Mouse (Mus musculus): Measurements from ENCODE around the gene Igf1. TPM values are rescaled to one million over a fixed set of nuclear protein-coding genes. Genes with fewer than 3 reads are reported as not detected.

Igf1 gene
- polyA plus RNA-seq, 1 experiment = 21.7 TPM

GRCm38 (mm10) chr10:87855423-87856122 lies 2.5 kb upstream of the Igf1 start:
- Histone ChIP-seq H3K27ac (ENCODE audit: control insufficient read depth, insufficient read depth, low read depth, low read length, poor library complexity) (no peak overlapping the region), H3K4me3 (replicated peaks; ENCODE audit: control insufficient read depth, low read depth, low read length) (no peak overlapping the region), H3K4me1 (ENCODE audit: control insufficient read depth, insufficient read depth, low read length) (no peaks in the 10 kb centered on the region; the same call in 1 of the 2 replicates)
- no peak for TF ChIP-seq CTCF (IDR thresholded peaks at IDR 0.05; ENCODE audit: control insufficient read depth, insufficient read depth, low read length)
- 45% methylated on average over 13 of the region's 13 CpGs for WGBS

DNA sequence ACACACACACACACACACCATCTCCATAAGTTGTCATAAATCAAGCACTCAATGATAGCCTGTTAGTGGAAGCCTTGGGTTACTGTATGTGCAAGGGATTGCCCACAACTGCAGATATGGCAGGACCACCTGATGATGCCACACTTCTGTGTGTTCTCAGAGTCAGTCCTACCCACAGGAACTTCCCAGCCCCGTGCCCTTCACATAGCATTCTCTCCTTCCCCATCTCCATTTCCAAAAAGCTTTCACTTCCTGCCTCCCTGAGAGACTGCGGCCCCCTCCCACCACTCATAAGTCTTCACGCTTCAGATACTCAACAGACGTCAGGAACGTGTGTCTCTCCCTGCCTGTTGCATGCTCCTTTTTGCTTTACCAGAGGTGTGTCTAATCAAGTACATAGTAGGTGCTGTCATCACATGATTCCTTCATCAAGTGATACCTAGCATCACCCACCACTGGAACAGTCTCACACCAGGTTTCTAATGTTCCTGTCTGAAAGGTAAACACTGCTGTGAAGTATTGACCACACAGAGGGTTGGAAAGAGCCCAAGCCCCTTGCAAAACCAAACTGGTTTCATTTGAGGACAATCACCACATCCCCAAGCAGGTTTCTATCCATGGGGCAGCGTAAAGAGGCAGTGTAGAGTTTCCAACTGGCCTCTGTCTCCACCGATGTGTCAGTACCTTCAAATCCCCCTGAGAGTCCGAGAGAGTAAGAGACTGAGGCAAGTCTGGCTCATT lies 680 bp upstream of the Igf1 start:
- 41% methylated on average over 8 of the region's 8 CpGs for WGBS
- H3K4me1 ChIP-seq (ENCODE audit: control insufficient read depth, insufficient read depth, low read length) = no peaks in the 10 kb centered on the region; the same call in 1 of the 2 replicates
- no peak overlapping the region for H3K27ac ChIP-seq (ENCODE audit: control insufficient read depth, insufficient read depth, low read depth, low read length, poor library complexity)
- no peak overlapping the region for H3K4me3 ChIP-seq (replicated peaks; ENCODE audit: control insufficient read depth, low read depth, low read length)
- TF ChIP-seq POLR2A (IDR thresholded peaks at IDR 0.05; ENCODE audit: borderline replicate concordance, control insufficient read depth, low read depth, low read length) (no peak), CTCF (IDR thresholded peaks at IDR 0.05; ENCODE audit: control insufficient read depth, insufficient read depth, low read length) (no peak)

DNA sequence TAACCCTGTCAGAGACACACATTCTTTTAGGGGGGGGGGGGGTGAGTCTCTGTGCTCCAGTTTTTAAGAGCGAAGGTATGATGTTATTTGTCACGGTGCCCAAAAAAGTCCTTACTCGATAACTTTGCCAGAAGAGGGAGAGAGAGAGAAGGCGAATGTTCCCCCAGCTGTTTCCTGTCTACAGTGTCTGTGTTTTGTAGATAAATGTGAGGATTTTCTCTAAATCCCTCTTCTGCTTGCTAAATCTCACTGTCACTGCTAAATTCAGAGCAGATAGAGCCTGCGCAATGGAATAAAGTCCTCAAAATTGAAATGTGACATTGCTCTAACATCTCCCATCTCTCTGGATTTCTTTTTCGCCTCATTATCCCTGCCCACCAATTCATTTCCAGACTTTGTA lies 874 bp downstream of the Igf1 start:
- no peak overlapping the region for H3K4me3 ChIP-seq (replicated peaks; ENCODE audit: control insufficient read depth, low read depth, low read length)
- TF ChIP-seq CTCF (IDR thresholded peaks at IDR 0.05; ENCODE audit: control insufficient read depth, insufficient read depth, low read length) (no peak), POLR2A (IDR thresholded peaks at IDR 0.05; ENCODE audit: borderline replicate concordance, control insufficient read depth, low read depth, low read length) (no peak)
- H3K4me1 ChIP-seq (ENCODE audit: control insufficient read depth, insufficient read depth, low read length) = no peaks in the 10 kb centered on the region; the same call in 1 of the 2 replicates
- 1% methylated on average over 6 of the region's 6 CpGs for WGBS
- H3K27ac ChIP-seq (ENCODE audit: control insufficient read depth, insufficient read depth, low read depth, low read length, poor library complexity) = no peak overlapping the region

- under 1% methylated on average over 10 of the region's 10 CpGs for WGBS
- Histone ChIP-seq H3K27ac (ENCODE audit: control insufficient read depth, insufficient read depth, low read depth, low read length, poor library complexity) (no peak overlapping the region), H3K4me3 (replicated peaks; ENCODE audit: control insufficient read depth, low read depth, low read length) (no peak overlapping the region), H3K4me1 (ENCODE audit: control insufficient read depth, insufficient read depth, low read length) (no peaks in the 10 kb centered on the region; the same call in 1 of the 2 replicates)
- TF ChIP-seq POLR2A (IDR thresholded peaks at IDR 0.05; ENCODE audit: borderline replicate concordance, control insufficient read depth, low read depth, low read length) = no peak
- TF ChIP-seq CTCF (IDR thresholded peaks at IDR 0.05; ENCODE audit: control insufficient read depth, insufficient read depth, low read length) = no peak
Observed at GRCm38 (mm10) chr10:87859453-87859852, 1.4 kb downstream of the Igf1 start.

DNA sequence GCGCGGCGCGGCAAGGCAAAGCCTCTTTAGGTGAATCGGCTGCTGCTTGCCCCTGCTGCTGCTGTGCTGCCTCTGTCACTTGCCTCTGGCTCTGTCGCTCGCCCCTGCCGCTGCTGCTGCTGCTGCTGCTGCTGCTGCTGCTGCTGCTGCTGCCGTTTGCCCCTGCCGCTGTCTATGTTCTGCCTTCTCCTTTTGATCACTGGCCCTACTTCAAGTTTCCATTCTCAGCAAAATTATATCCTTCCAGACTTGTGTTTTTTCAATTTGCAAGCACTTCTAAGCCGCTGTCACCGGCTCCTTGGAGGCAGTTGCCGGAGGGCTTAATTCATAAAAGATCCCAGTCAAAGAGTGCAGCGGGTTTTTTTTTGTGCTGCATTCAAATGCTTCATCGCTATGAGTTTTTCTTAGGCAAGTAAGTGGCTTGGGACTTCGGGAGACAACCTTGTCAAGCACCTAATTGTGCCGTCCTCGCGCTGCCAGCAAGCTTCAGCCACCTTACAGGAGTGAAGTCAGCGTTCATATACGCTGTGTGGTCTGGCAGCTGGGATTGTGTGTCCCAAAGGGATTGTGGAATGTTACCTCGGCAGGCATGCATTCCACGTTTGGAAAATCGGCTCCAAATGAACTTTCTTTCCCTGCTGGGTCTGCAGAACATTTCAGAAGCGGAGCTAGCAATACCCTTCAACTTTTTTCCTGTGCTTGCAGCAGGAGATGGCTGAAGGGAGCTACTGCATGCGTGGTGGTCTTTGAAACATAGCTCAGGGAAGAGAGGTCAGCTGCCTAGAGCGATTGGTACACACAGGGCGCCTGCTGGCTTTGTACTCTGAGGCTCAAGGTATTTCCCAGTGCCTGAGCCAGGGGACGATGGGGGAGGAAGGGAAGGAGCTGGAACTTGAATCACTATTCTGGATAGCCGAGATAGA lies 2.4 kb downstream of the Igf1 start:
- H3K27ac ChIP-seq (ENCODE audit: control insufficient read depth, insufficient read depth, low read depth, low read length, poor library complexity) = peak overlapping the region; percentile 34; the same call in 1 of the 2 replicates
- 9% methylated on average over 30 of the region's 30 CpGs for WGBS
- peak overlapping the region; percentile 17 for H3K4me3 ChIP-seq (replicated peaks; ENCODE audit: control insufficient read depth, low read depth, low read length)
- no peaks in the 10 kb centered on the region; the same call in 1 of the 2 replicates for H3K4me1 ChIP-seq (ENCODE audit: control insufficient read depth, insufficient read depth, low read length)
- TF ChIP-seq CTCF (IDR thresholded peaks at IDR 0.05; ENCODE audit: control insufficient read depth, insufficient read depth, low read length) (no peak), POLR2A (IDR thresholded peaks at IDR 0.05; ENCODE audit: borderline replicate concordance, control insufficient read depth, low read depth, low read length) (no peak)

DNA sequence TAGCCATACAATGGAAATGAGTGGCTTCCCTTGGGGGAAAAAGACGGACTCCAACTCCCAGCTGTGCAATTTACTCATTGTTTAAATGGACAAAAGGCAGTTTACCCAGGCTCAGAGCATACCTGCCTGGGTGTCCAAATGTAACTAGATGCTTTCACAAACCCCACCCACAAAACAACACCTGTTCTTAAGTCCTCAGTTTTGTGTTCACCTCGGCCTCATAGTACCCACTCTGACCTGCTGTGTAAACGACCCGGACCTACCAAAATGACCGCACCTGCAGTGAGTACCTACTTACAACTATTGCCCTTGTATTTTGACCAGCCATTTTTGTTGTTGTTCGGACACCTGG lies 3.0 kb downstream of the Igf1 start:
- WGBS = 75% methylated on average over 6 of the region's 6 CpGs
- no peak for TF ChIP-seq POLR2A (IDR thresholded peaks at IDR 0.05; ENCODE audit: borderline replicate concordance, control insufficient read depth, low read depth, low read length)
- TF ChIP-seq CTCF (IDR thresholded peaks at IDR 0.05; ENCODE audit: control insufficient read depth, insufficient read depth, low read length) = no peak
- H3K4me3 ChIP-seq (replicated peaks; ENCODE audit: control insufficient read depth, low read depth, low read length) = no peak overlapping the region
- H3K4me1 ChIP-seq (ENCODE audit: control insufficient read depth, insufficient read depth, low read length) = no peaks in the 10 kb centered on the region; the same call in 1 of the 2 replicates
- no peak overlapping the region for H3K27ac ChIP-seq (ENCODE audit: control insufficient read depth, insufficient read depth, low read depth, low read length, poor library complexity)

DNA sequence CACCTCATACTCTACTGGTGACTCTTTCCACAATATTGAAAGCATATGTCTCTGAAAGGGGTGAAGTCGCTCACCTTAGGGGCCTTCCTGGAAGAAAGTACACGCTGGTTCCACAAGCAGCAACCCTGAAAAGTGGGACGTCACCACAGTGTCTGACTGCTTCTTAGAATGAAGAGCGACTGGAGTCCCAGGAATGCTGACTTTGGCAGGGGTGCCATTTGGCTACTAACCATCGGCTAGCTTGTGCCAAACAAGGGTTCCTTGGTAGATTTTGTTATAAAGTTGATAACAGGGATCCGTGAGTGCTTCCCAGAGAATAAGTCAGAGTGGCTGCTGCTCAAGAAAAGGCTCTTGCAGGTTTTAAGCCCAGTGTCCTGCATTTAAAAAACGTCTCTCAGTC lies 4.8 kb downstream of the Igf1 start:
- no peak overlapping the region for H3K4me3 ChIP-seq (replicated peaks; ENCODE audit: control insufficient read depth, low read depth, low read length)
- WGBS = 71% methylated on average over 7 of the region's 7 CpGs
- TF ChIP-seq CTCF (IDR thresholded peaks at IDR 0.05; ENCODE audit: control insufficient read depth, insufficient read depth, low read length) (no peak), POLR2A (IDR thresholded peaks at IDR 0.05; ENCODE audit: borderline replicate concordance, control insufficient read depth, low read depth, low read length) (no peak)
- no peak overlapping the region for H3K27ac ChIP-seq (ENCODE audit: control insufficient read depth, insufficient read depth, low read depth, low read length, poor library complexity)
- no peaks in the 10 kb centered on the region for H3K4me1 ChIP-seq (ENCODE audit: control insufficient read depth, insufficient read depth, low read length)

DNA sequence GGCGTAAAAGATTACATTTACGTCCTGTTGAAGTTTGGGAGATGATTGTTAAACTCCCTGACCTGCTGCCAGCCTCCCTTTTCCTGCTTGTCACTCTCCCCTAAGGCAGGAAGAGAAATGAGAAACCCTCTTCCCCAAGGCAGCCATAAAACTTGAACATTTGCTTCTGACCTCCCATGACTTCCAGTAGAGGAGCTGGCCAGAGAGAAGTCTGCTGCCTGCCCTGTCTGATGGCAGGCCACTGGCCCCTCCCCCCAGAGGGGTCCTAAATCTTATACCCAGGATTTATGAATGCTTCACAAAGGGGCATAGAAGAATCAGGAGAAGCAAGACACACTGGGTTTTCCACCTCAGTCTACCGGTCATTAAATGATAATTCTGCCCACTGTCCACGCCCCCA lies 5.3 kb downstream of the Igf1 start:
- Histone ChIP-seq H3K4me3 (replicated peaks; ENCODE audit: control insufficient read depth, low read depth, low read length) (no peak overlapping the region), H3K27ac (ENCODE audit: control insufficient read depth, insufficient read depth, low read depth, low read length, poor library complexity) (no peak overlapping the region), H3K4me1 (ENCODE audit: control insufficient read depth, insufficient read depth, low read length) (no peaks in the 10 kb centered on the region)
- 69% methylated on average over 4 of the region's 4 CpGs for WGBS
- TF ChIP-seq POLR2A (IDR thresholded peaks at IDR 0.05; ENCODE audit: borderline replicate concordance, control insufficient read depth, low read depth, low read length) (no peak), CTCF (IDR thresholded peaks at IDR 0.05; ENCODE audit: control insufficient read depth, insufficient read depth, low read length) (no peak)
